Mouse (Mus musculus) lung, postnatal 0 days (tissue): ENCODE measurements around the gene Rpl9-ps6. TPM values are rescaled to one million over a fixed set of nuclear protein-coding genes. Genes with fewer than 3 reads are reported as not detected.

Experiments
- ATAC-seq: fragments of 200-750 bp; cut with Nextera tagmentation; 2 replicates; pipeline ENCODE4 v1.8.0; 2017; ENCODE audit warnings: moderate library complexity
- DNase-seq: peaks from one replicate; pipeline ENCODE4 v3.0.0-alpha.2; 2016; ENCODE audit warnings: low spot score
- H3K27ac ChIP-seq: fragments of 300-500 bp; sonication (generic); 2 replicates; pipeline ENCODE4 v1.5.1; 2014; ENCODE audit warnings: antibody characterized with exemption, mild to moderate bottlenecking, low read length, mixed read lengths
- H3K27me3 ChIP-seq: fragments of 300-500 bp; sonication (generic); replicated peaks from 2 replicates; pipeline ENCODE4 v1.6.1; 2014; ENCODE audit warnings: low read length, mixed read lengths; ENCODE audit not compliant: insufficient read depth
- H3K36me3 ChIP-seq: fragments of 300-500 bp; sonication (generic); 2 replicates; pipeline ENCODE4 v1.6.1; 2014; ENCODE audit warnings: low read length, mixed read lengths; ENCODE audit not compliant: insufficient read depth
- H3K4me1 ChIP-seq: fragments of 300-500 bp; sonication (generic); 2 replicates; pipeline ENCODE4 v1.6.1; 2014; ENCODE audit warnings: antibody characterized with exemption, low read depth, low read length, mixed read lengths; ENCODE audit not compliant: insufficient read depth
- H3K4me2 ChIP-seq: fragments of 300-500 bp; sonication (generic); replicated peaks from 2 replicates; pipeline ENCODE4 v1.6.1; 2014; ENCODE audit warnings: low read depth, mild to moderate bottlenecking, low read length, moderate library complexity, mixed read lengths
- H3K4me3 ChIP-seq: fragments of 300-500 bp; sonication (generic); 2 replicates; pipeline ENCODE4 v1.5.1; 2014; ENCODE audit warnings: low read depth, low read length
- H3K9ac ChIP-seq: fragments of 300-500 bp; sonication (generic); replicated peaks from 2 replicates; pipeline ENCODE4 v1.6.1; 2014; ENCODE audit warnings: low read depth, mild to moderate bottlenecking
- H3K9me3 ChIP-seq: fragments of 300-500 bp; sonication (generic); 2 replicates; pipeline ENCODE4 v1.6.1; 2016; ENCODE audit warnings: low read length, mixed read lengths
- CTCF ChIP-seq: IDR thresholded peaks from 2 replicates; pipeline ENCODE4 v1.5.1; 2016; ENCODE audit warnings: antibody characterized with exemption, mild to moderate bottlenecking
- EP300 ChIP-seq: IDR thresholded peaks from 2 replicates; pipeline ENCODE4 v1.6.1; 2016; ENCODE audit warnings: antibody characterized with exemption, mild to moderate bottlenecking, control low read depth
- WGBS: fragments of 180-500 bp; shearing (Covaris S2); extraction: QIAGEN DNeasy Blood & Tissue Kit; methylation state at CpG from one replicate; pipeline ENCODE4 v1.1.7; 2014; 5-methylcytosine and 5-hydroxymethylcytosine counted together
- polyA plus RNA-seq: library from polyadenylated mRNA; unstranded; fragments of >200 nt; fragmentation: Nextera tagmentation; extraction: Ambion mirVana; gene quantifications from 2 replicates; pipeline ENCODE4 v1.2.1, GENCODE M21; 2015

Rpl9-ps6 gene
- polyA plus RNA-seq, 1 experiment from 2014 or later: 83.8 TPM

DNA sequence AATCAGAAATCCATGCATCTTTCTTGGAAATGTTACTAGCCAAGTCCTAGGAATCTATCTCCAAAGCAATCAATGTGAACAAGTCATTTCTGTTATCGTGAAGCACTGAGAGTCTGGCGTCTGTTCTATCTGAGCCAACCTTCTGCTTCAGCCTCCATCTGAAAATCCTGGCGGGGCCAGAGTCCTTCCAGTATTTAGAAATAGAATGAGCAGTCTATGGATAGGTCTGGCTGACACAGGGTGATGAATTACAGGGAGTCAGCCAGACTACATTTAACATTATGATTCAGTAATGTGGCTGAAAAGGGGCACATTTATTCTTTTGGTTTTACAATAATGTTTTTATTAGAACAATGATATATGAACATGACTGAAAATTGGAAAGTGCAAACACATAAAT is 47.3 kb downstream of the Rpl9-ps6 start:
- H3K27ac ChIP-seq: no peak overlapping the region
- no peak overlapping the region for H3K4me2 ChIP-seq
- DNase-seq: no peak
- no peak overlapping the region for H3K4me3 ChIP-seq
- H3K36me3 ChIP-seq: no peaks in the 10 kb centered on the region
- no peaks in the 10 kb centered on the region for H3K9me3 ChIP-seq
- WGBS: 63% methylated on average over 3 of the region's 3 CpGs
- no peaks in the 10 kb centered on the region for H3K4me1 ChIP-seq
- no peaks in the 10 kb centered on the region for H3K27me3 ChIP-seq
- TF ChIP-seq EP300: no peak
- TF ChIP-seq CTCF: no peak
- H3K9ac ChIP-seq: no peak overlapping the region
- no peak for ATAC-seq

DNA sequence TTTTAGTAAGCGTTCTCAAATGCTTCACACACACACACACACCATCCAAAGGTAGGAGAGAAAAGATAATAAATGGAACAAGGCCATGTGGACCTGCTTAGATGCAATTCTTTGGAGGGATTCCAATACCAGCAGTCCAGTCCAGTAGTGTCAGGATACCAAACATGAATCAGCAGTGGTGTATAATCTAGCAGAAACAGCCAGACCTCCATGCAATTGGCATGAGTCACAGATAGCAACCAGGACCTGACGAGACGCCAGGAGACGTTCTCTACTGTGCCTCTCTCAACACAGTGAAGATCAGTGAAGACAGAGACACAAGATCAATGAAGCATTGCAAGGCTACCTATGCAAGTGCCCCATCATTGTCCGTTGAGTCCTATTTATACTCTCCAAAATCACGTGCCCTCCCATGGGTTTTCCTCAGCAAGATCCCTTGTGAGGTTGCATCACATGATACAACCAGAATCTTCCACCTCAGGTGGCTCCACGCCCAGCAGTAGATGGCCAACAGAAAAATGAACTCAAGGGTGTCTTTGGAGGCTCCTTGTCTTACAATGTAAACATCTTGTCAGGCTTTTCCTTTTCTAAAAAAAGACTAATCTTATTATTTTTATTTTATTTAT is 49.6 kb downstream of the Rpl9-ps6 start:
- Histone ChIP-seq H3K4me1 (no peaks in the 10 kb centered on the region), H3K9me3 (no peaks in the 10 kb centered on the region), H3K36me3 (no peaks in the 10 kb centered on the region), H3K9ac (no peak overlapping the region), H3K4me3 (no peak overlapping the region), H3K4me2 (no peak overlapping the region), H3K27me3 (no peaks in the 10 kb centered on the region), H3K27ac (no peak overlapping the region)
- ATAC-seq: no peak
- WGBS: 74% methylated on average over 7 of the region's 7 CpGs
- DNase-seq: no peak
- TF ChIP-seq EP300 (no peak), CTCF (no peak)

Other genes with a start within 250 kb of the Rpl9-ps6 start
- 59.3 and 74.9 TPM in 2 replicates for gene Sgms1, start 76.9 kb downstream of the Rpl9-ps6 start, polyA plus RNA-seq
- 37.0 and 39.5 TPM in 2 replicates for gene Minpp1, start 19.2 kb upstream of the Rpl9-ps6 start, polyA plus RNA-seq
- gene Papss2, start 129.2 kb upstream of the Rpl9-ps6 start, polyA plus RNA-seq: 2.9 and 3.9 TPM in 2 replicates